Mouse (Mus musculus) gastrocnemius, postnatal 36 days (tissue): ENCODE results near the gene Fbrsl1. TPM values are rescaled to one million over a fixed set of nuclear protein-coding genes. Genes with fewer than 3 reads are reported as not detected.

Source experiments
- DNase-seq, 2 experiments: peaks; one replicate each; pipeline ENCODE4 v3.0.0; 2022
- intact Hi-C: fragments of 180-260 bp; cut with DNase I; formaldehyde crosslinking; loops from one replicate; pipeline ENCODE4 v1.15.1; 2025
- total RNA-seq, 2 experiments: library from RNA; stranded (reverse); gene quantifications; 2 replicates each; pipeline ENCODE4 v1.2.3; 2021

The Fbrsl1 gene
- total RNA-seq, 2 experiments from 2014 or later, result 30.4 to 32.9 TPM

GRCm38 (mm10) chr5:110416825-110417401 lies 31.4 kb downstream of the Fbrsl1 start:
- intact Hi-C loops, result no loop called here
- DNase-seq, result no peak

GRCm38 (mm10) chr5:110415806-110416700 lies 32.2 kb downstream of the Fbrsl1 start:
- no peak for DNase-seq
- intact Hi-C loops, result no loop called here

GRCm38 (mm10) chr5:110415022-110415421 lies 33.3 kb downstream of the Fbrsl1 start:
- intact Hi-C loops, result no loop called here

GRCm38 (mm10) chr5:110413018-110413417 lies 35.3 kb downstream of the Fbrsl1 start:
- no peak for DNase-seq
- intact Hi-C loops, result no loop called here

More at GRCm38 (mm10) chr5:110415022-110415421, 33.3 kb downstream of the Fbrsl1 start:
- no peak for DNase-seq

- no peak for DNase-seq
- intact Hi-C loops, result no loop called here
Measured at GRCm38 (mm10) chr5:110410386-110410785, 37.9 kb downstream of the Fbrsl1 start.

- intact Hi-C loops, result no loop called here
- no peak for DNase-seq
Measured at GRCm38 (mm10) chr5:110408967-110409366, 39.3 kb downstream of the Fbrsl1 start.

GRCm38 (mm10) chr5:110406065-110406714 lies 42.1 kb downstream of the Fbrsl1 start:
- intact Hi-C loops, result no loop called here
- no peak for DNase-seq

- DNase-seq, result no peak
- intact Hi-C loops, result no loop called here
Measured at GRCm38 (mm10) chr5:110403931-110404330, 44.4 kb downstream of the Fbrsl1 start.

- DNase-seq, result no peak
- intact Hi-C loops, result no loop called here
Measured at GRCm38 (mm10) chr5:110402557-110402956, 45.7 kb downstream of the Fbrsl1 start.

- intact Hi-C loops, result no loop called here
- no peak for DNase-seq
Measured at GRCm38 (mm10) chr5:110401101-110401500, 47.2 kb downstream of the Fbrsl1 start.

- intact Hi-C loops, result no loop called here
- no peak for DNase-seq
Measured at GRCm38 (mm10) chr5:110395006-110395661, 53.2 kb downstream of the Fbrsl1 start.

GRCm38 (mm10) chr5:110392727-110393126 lies 55.6 kb downstream of the Fbrsl1 start:
- intact Hi-C loops, result no loop called here
- no peak for DNase-seq

GRCm38 (mm10) chr5:110390631-110391030 lies 57.7 kb downstream of the Fbrsl1 start:
- intact Hi-C loops, result no loop called here
- DNase-seq, result no peak

- intact Hi-C loops, result no loop called here
- DNase-seq, result no peak
Measured at GRCm38 (mm10) chr5:110387332-110387731, 61.0 kb downstream of the Fbrsl1 start.

GRCm38 (mm10) chr5:110386371-110387330 lies 61.7 kb downstream of the Fbrsl1 start:
- intact Hi-C loops, result no loop called here
- DNase-seq, result peak; percentile 29 to 49

- no peak for DNase-seq
- intact Hi-C loops, result loop anchor here (2.0 kb wide), 1 partner anchor 44 kb away; no protein-coding TSS in a partner anchor
Measured at GRCm38 (mm10) chr5:110385263-110385662, 63.0 kb downstream of the Fbrsl1 start.

- intact Hi-C loops, result loop anchor here (2.0 kb wide), 1 partner anchor 44 kb away; no protein-coding TSS in a partner anchor
- DNase-seq, result no peak
Measured at GRCm38 (mm10) chr5:110384491-110384890, 63.8 kb downstream of the Fbrsl1 start.

GRCm38 (mm10) chr5:110379823-110380222 lies 68.5 kb downstream of the Fbrsl1 start:
- intact Hi-C loops, result no loop called here
- no peak for DNase-seq

GRCm38 (mm10) chr5:110379086-110379485 lies 69.2 kb downstream of the Fbrsl1 start:
- intact Hi-C loops, result no loop called here
- no peak for DNase-seq

- no peak for DNase-seq
- intact Hi-C loops, result no loop called here
Measured at GRCm38 (mm10) chr5:110378181-110378583, 70.1 kb downstream of the Fbrsl1 start.
